In genomic region chr2:173020430-173020829, GRCm38 (mm10) we compare ENCODE assay signal across 8 mouse cellular contexts. TPM values are rescaled to one million over a fixed set of nuclear protein-coding genes. Genes with fewer than 3 reads are reported as not detected.
DNase-seq lines count a peak whose midpoint lies in the region; ATAC-seq and TF ChIP-seq lines count a peak whose summit lies in the region.

Gene Rbm38 (plus strand): TSS chr2:173020498.

- peak within 1 kb of the TSS; percentile 54; the same call in 1 of the 2 replicates for H3K27ac ChIP-seq in spleen, adult 2 months (ENCODE audit: insufficient read depth, low read length)
- H3K27ac ChIP-seq in heart, embryonic 10.5 days = peak within 1 kb of the TSS; percentile 86
- no peak within 1 kb of the TSS for H3K27ac ChIP-seq in limb, embryonic 13.5 days

- peak within 1 kb of the TSS; percentile 85 for H3K4me2 ChIP-seq in limb, embryonic 13.5 days (replicated peaks)

- no peaks in the 10 kb centered on the region for H3K9me3 ChIP-seq in heart, embryonic 10.5 days
- no peaks in the 10 kb centered on the region for H3K9me3 ChIP-seq in limb, embryonic 13.5 days

- peaks cover 38% of the 10 kb centered on the region for H3K4me1 ChIP-seq in spleen, adult 2 months (ENCODE audit: control insufficient read depth, insufficient read depth, insufficient read length)
- H3K4me1 ChIP-seq in heart, embryonic 10.5 days = peaks cover 64% of the 10 kb centered on the region
- H3K4me1 ChIP-seq in limb, embryonic 13.5 days = peaks cover 49% of the 10 kb centered on the region

- no peak for TF ChIP-seq CTCF in spleen, adult 2 months (IDR thresholded peaks at IDR 0.05; ENCODE audit: extremely low read depth, insufficient read depth, insufficient read length, insufficient replicate concordance)

- no peak for TF ChIP-seq POLR2A in spleen, adult 2 months (IDR thresholded peaks at IDR 0.05; ENCODE audit: low read depth, low read length)

- H3K27me3 ChIP-seq in spleen, adult 2 months (ENCODE audit: control insufficient read depth, insufficient read depth, low read length) = no peaks in the 10 kb centered on the region
- peaks cover 9% of the 10 kb centered on the region for H3K27me3 ChIP-seq in heart, embryonic 10.5 days (ENCODE audit: insufficient read depth, poor library complexity, severe bottlenecking)
- peaks cover 20% of the 10 kb centered on the region for H3K27me3 ChIP-seq in limb, embryonic 13.5 days

- WGBS in spleen, adult 2 months = 64% methylated on average over 11 of the region's 11 CpGs
- 34% methylated on average over 11 of the region's 11 CpGs for WGBS in heart, embryonic 10.5 days
- WGBS in limb, embryonic 13.5 days = 34% methylated on average over 11 of the region's 11 CpGs

- peaks cover 19% of the 10 kb centered on the region for H3K36me3 ChIP-seq in spleen, adult 2 months (ENCODE audit: control insufficient read depth, insufficient read depth, low read length)
- peaks cover 31% of the 10 kb centered on the region for H3K36me3 ChIP-seq in heart, embryonic 10.5 days
- peaks cover 23% of the 10 kb centered on the region for H3K36me3 ChIP-seq in limb, embryonic 13.5 days

- H3K4me3 ChIP-seq in spleen, adult 2 months (ENCODE audit: extremely low read depth, insufficient read depth, insufficient read length) = peak within 1 kb of the TSS; percentile 60
- peak within 1 kb of the TSS; percentile 91 for H3K4me3 ChIP-seq in heart, embryonic 10.5 days
- H3K4me3 ChIP-seq in limb, embryonic 13.5 days = peak within 1 kb of the TSS; percentile 74

- peak within 1 kb of the TSS; percentile 63 for H3K9ac ChIP-seq in limb, embryonic 13.5 days

- ATAC-seq in common myeloid progenitor, adult 5-6 weeks (replicated peaks; ENCODE audit: low read depth, poor library complexity, severe bottlenecking) = no peak
- no peak for ATAC-seq in limb, embryonic 13.5 days (ENCODE audit: low FRiP score, low read depth)
- no peak for ATAC-seq in neutrophil, adult 5-6 weeks (ENCODE audit: extremely low read depth, insufficient number of reproducible peaks, low FRiP score, poor library complexity, severe bottlenecking)

- DNase-seq in spleen, adult 2 months (ENCODE audit: low read depth in 1 of 2, low spot score in 2 of 2) = no peak
- no peak for DNase-seq in spleen, postnatal 14 days (ENCODE audit: low spot score in 2 of 2)
- no peak for DNase-seq in heart, embryonic 10.5 days (ENCODE audit: low spot score)
- no peak for DNase-seq in yolk sac, embryonic 10.5 days (ENCODE audit: low spot score)
- no peak for DNase-seq in kidney, postnatal 25 days

RNA-seq across cellular contexts. Expression of gene Rbm38, which starts in this region (rescaled TPM):
- polyA plus RNA-seq in spleen, adult 2 months (2012; rRNA removed) = 663 and 724 TPM in 2 replicates
- total RNA-seq in common myeloid progenitor, adult 5-6 weeks (2017) = 54.5 and 69.9 TPM in 2 replicates
- 156 and 188 TPM in 2 replicates for polyA plus RNA-seq in heart, embryonic 10.5 days (2016; fragmentation: Nextera tagmentation; extraction: Ambion mirVana)
- polyA plus RNA-seq in limb, embryonic 13.5 days (2015; fragmentation: Nextera tagmentation; extraction: Ambion mirVana) = 28.3 and 29.0 TPM in 2 replicates
- total RNA-seq in neutrophil, adult 5-6 weeks (2017) = 90.4 and 119 TPM in 2 replicates
